ENCODE assay signal across 8 mouse cellular contexts in the genomic region with DNA sequence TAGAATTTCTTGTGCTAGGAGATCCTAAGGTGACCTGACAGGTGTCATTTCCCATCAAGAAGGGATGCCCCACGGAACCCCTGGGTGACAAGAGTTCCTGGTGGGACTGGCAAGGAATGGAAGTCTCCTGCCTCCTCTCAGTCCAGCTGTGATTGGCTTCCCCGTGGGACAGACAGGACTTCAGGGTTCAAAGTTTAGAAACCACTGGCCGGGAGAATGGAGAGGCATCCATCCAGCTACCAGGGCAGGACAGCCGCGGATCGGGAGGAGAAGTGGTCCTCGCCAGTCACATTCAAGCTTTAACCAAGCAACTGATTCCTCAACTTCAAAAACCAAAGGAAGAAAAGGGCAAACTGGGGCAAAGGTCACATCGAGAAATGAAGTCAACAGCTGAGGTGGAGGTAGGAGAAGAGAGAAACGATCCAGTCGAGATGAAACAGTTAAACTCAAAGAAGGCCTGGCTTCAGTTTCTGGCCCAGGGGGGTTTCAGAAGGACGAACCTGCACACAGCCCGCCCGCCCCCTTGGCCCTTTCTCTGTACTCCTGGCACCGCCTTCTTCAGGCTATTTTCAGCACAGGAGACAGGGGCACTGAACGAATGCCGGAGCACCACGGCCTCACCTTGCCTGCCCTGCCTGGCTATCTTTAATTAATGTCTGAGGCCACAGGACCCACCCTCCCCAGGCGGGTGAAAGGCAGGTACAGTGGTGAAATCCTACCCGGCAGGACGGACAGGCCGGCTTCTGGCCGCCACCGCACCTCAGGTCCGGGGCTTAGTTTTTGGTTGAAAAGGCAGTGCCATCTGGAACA. TPM values are rescaled to one million over a fixed set of nuclear protein-coding genes. Genes with fewer than 3 reads are reported as not detected.
DNase-seq lines count a peak whose midpoint lies in the region; ATAC-seq and TF ChIP-seq lines count a peak whose summit lies in the region.

No protein-coding gene starts in this region.

- no peak for TF ChIP-seq CTCF in liver, embryonic 14.5 days (IDR thresholded peaks at IDR 0.05; ENCODE audit: low read depth)

- peak overlapping the region; percentile 38; the same call in 1 of the 2 replicates for H3K9ac ChIP-seq in embryonic facial prominence, embryonic 14.5 days (ENCODE audit: low read depth, low read length)
- no peak overlapping the region for H3K9ac ChIP-seq in intestine, embryonic 15.5 days
- no peak overlapping the region for H3K9ac ChIP-seq in liver, embryonic 14.5 days (replicated peaks)

- DNase-seq in heart, adult 11 months, result peak; percentile 97
- DNase-seq in heart, adult 8-10 months (ENCODE audit: low spot score), result no peak
- DNase-seq in embryonic facial prominence, embryonic 14.5 days (ENCODE audit: low spot score), result no peak
- no peak for DNase-seq in liver, embryonic 14.5 days (ENCODE audit: low read depth in 3 of 3, low spot score in 3 of 3)
- DNase-seq in right cerebral cortex, postnatal 36 days (ENCODE audit: low spot score in 2 of 2), result no peak
- DNase-seq in thymus, postnatal 14 days, result no peak
- no peak for DNase-seq in cerebellum, adult 18-20 months

- no peak overlapping the region for H3K27ac ChIP-seq in embryonic facial prominence, embryonic 14.5 days (replicated peaks; ENCODE audit: low read depth, low read length)
- no peak overlapping the region for H3K27ac ChIP-seq in intestine, embryonic 15.5 days
- no peak overlapping the region for H3K27ac ChIP-seq in liver, embryonic 14.5 days

- H3K36me3 ChIP-seq in embryonic facial prominence, embryonic 14.5 days (ENCODE audit: control insufficient read depth, insufficient read depth, low read length), result peaks cover 10% of the 10 kb centered on the region; the same call in 1 of the 2 replicates
- no peaks in the 10 kb centered on the region for H3K36me3 ChIP-seq in intestine, embryonic 15.5 days
- H3K36me3 ChIP-seq in liver, embryonic 14.5 days (replicated peaks; ENCODE audit: control insufficient read depth, insufficient read depth, low read depth), result no peaks in the 10 kb centered on the region; the same call in 1 of the 2 replicates

- ATAC-seq in embryonic facial prominence, embryonic 14.5 days (ENCODE audit: low read depth), result no peak
- no peak for ATAC-seq in intestine, embryonic 15.5 days
- ATAC-seq in liver, embryonic 14.5 days (ENCODE audit: insufficient read depth), result no peak

- WGBS in embryonic facial prominence, embryonic 14.5 days, result 45% methylated on average over 24 of the region's 24 CpGs
- 57% methylated on average over 24 of the region's 24 CpGs for WGBS in intestine, embryonic 15.5 days
- WGBS in liver, embryonic 14.5 days (ENCODE audit: insufficient replicate concordance), result 68% methylated on average over 24 of the region's 24 CpGs

- H3K27me3 ChIP-seq in embryonic facial prominence, embryonic 14.5 days (replicated peaks; ENCODE audit: control insufficient read depth, insufficient read depth, low read length), result no peaks in the 10 kb centered on the region
- no peaks in the 10 kb centered on the region for H3K27me3 ChIP-seq in intestine, embryonic 15.5 days (replicated peaks)
- H3K27me3 ChIP-seq in liver, embryonic 14.5 days (ENCODE audit: control insufficient read depth, insufficient read depth, low read length), result no peaks in the 10 kb centered on the region

- H3K9me3 ChIP-seq in embryonic facial prominence, embryonic 14.5 days (ENCODE audit: control insufficient read depth, low read length), result no peaks in the 10 kb centered on the region
- H3K9me3 ChIP-seq in intestine, embryonic 15.5 days, result no peaks in the 10 kb centered on the region
- H3K9me3 ChIP-seq in liver, embryonic 14.5 days (ENCODE audit: control insufficient read depth, low read length), result no peaks in the 10 kb centered on the region

- peak overlapping the region; percentile 94 for H3K4me2 ChIP-seq in embryonic facial prominence, embryonic 14.5 days (ENCODE audit: low read depth, low read length)
- peak overlapping the region; percentile 85 for H3K4me2 ChIP-seq in intestine, embryonic 15.5 days (replicated peaks)
- H3K4me2 ChIP-seq in liver, embryonic 14.5 days (ENCODE audit: low read depth), result peak overlapping the region; percentile 19

- H3K4me1 ChIP-seq in embryonic facial prominence, embryonic 14.5 days (ENCODE audit: control insufficient read depth, insufficient read depth, low read length), result peaks cover 44% of the 10 kb centered on the region
- H3K4me1 ChIP-seq in intestine, embryonic 15.5 days (replicated peaks), result peaks cover 81% of the 10 kb centered on the region
- peaks cover 2 to 27% of the 10 kb centered on the region in 2 experiments; a peak in 2 of 4 replicates for H3K4me1 ChIP-seq in liver, embryonic 14.5 days (replicated peaks; ENCODE audit: control insufficient read depth in 2 of 2, insufficient read depth in 2 of 2, low read length in 1 of 2)

- H3K4me3 ChIP-seq in embryonic facial prominence, embryonic 14.5 days (ENCODE audit: low read depth, low read length), result peak overlapping the region; percentile 88
- no peak overlapping the region for H3K4me3 ChIP-seq in intestine, embryonic 15.5 days (replicated peaks)
- no peak overlapping the region for H3K4me3 ChIP-seq in liver, embryonic 14.5 days (ENCODE audit: insufficient read depth in 1 of 2, low read depth in 2 of 2, low read length in 2 of 2)

- TF ChIP-seq EP300 in liver, embryonic 14.5 days (IDR thresholded peaks at IDR 0.05; ENCODE audit: low read depth), result no peak

RNA-seq across cellular contexts. Expression of gene Snx18, which starts 6.0 kb away (rescaled TPM):
- total RNA-seq in heart, adult 8-10 months (2022), result 10 to 100 TPM; 16.4 to 18.9 (median 18.0) TPM
- polyA plus RNA-seq in embryonic facial prominence, embryonic 14.5 days (2014; fragmentation: Nextera tagmentation; extraction: Ambion mirVana), result 31.5 and 33.8 TPM in 2 replicates
- 18.1 and 20.3 TPM in 2 replicates for polyA plus RNA-seq in intestine, embryonic 15.5 days (2015; fragmentation: Nextera tagmentation; extraction: Ambion mirVana)
- polyA plus RNA-seq in liver, embryonic 14.5 days (2012; rRNA removed), result 3.0 and 3.8 TPM in 2 replicates
- 5.9 and 6.2 TPM in 2 replicates for polyA plus RNA-seq in liver, embryonic 14.5 days (2014; fragmentation: Nextera tagmentation; extraction: Ambion mirVana)

RNA-seq across cellular contexts. Expression of gene Hspb3, which starts 51.1 kb away (rescaled TPM):
- 10 to 100 TPM; 15.4 to 22.3 (median 18.7) TPM for total RNA-seq in heart, adult 8-10 months (2022)
- polyA plus RNA-seq in embryonic facial prominence, embryonic 14.5 days (2014; fragmentation: Nextera tagmentation; extraction: Ambion mirVana), result 20.2 and 29.3 TPM in 2 replicates
- not detected in 2 replicates for polyA plus RNA-seq in intestine, embryonic 15.5 days (2015; fragmentation: Nextera tagmentation; extraction: Ambion mirVana)
- 0.06 TPM in 1 of 2 replicates, not detected in the other for polyA plus RNA-seq in liver, embryonic 14.5 days (2012; rRNA removed)
- not detected in 2 replicates for polyA plus RNA-seq in liver, embryonic 14.5 days (2014; fragmentation: Nextera tagmentation; extraction: Ambion mirVana)

Comparison
In these comparisons a context has a peak if more than half of its experiments do, and no peak if none do; other contexts are left out.
1. H3K4me2 ChIP-seq: peak in every context shown above with its lines; median percentile 94 in embryonic facial prominence, embryonic 14.5 days; 85 in intestine, embryonic 15.5 days; 19 in liver, embryonic 14.5 days.
2. RNA of gene Hspb3, which starts 51.1 kb away (polyA plus RNA-seq): 20.2 to 29.3 TPM in embryonic facial prominence, embryonic 14.5 days; not detected in intestine, embryonic 15.5 days and 0.06 TPM in liver, embryonic 14.5 days; every median in the first group is over 10 times any median in the second.